Mouse (Mus musculus): ENCODE data around the gene Lrrc59. TPM values are rescaled to one million over a fixed set of nuclear protein-coding genes. Genes with fewer than 3 reads are reported as not detected.

Gene Lrrc59
- polyA plus RNA-seq, 1 experiment from 2014 or later = 254 TPM

DNA sequence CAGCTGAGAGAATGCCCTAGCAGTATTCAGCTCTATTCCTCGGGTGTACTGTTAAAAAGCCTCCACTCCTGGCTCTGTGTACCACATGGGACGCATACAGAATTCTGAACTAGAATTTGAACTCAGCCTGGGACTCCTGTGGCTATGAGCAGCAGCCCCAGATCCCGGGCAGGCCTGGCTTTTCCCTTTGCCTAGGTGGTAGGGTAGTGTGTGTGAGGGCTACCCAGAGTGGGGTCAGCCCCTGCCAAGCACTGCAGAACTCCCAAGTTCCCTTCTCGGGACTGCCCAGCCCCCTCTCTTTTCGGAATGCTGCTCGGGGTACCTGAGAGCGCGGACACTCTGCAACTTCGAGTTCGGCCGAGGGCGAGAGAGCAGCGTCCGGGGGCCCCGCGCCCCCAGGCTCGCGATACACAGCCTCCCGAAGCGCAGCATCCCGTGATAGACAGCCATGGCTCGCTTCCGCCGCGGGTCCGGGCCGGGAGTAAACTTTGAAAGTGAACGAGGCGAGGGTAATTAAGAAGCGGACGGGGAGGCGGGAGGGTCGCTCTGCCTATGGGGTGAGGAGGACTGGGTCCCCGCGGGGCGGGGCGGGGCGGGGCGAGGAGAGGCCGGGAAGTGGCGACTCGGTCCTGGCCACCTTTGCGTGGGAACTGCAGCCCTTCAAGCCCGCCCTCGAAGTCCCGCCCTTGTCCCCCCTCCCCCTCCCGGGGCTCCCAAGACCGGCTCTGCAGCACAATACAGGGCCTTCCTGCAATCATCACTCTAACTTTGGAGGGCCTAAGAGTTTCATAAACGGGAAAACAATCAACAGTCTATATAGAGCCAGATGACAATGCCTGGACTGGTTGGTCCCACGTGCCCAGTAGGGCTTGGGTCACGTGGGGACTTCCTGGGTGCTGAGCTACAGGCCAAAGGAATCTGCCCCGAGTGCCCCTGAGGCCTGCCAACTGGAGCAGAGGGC is 28.0 kb upstream of the Lrrc59 start, which contains the start of gene Acsf2:
Gene Acsf2, minus strand, starts transcription at position 551 of the 961 bp plus-strand sequence.
- peak within 1 kb of the TSS; percentile 75 for H3K9ac ChIP-seq (ENCODE audit: low read depth, low read length)
- ATAC-seq = peak; percentile 84
- peak within 1 kb of the TSS; percentile 79 for H3K4me2 ChIP-seq (ENCODE audit: low read depth, low read length)
- peak within 1 kb of the TSS; percentile 57 for H3K4me3 ChIP-seq (ENCODE audit: low read length)
- no peaks in the 10 kb centered on the region for H3K9me3 ChIP-seq (ENCODE audit: control insufficient read depth, low read length)
- no peaks in the 10 kb centered on the region for H3K36me3 ChIP-seq (ENCODE audit: control insufficient read depth, insufficient read depth, low read length)
- H3K27me3 ChIP-seq (replicated peaks; ENCODE audit: control insufficient read depth, insufficient read depth, low read length) = no peaks in the 10 kb centered on the region
- peak within 1 kb of the TSS; percentile 50 for H3K27ac ChIP-seq (ENCODE audit: low read length)
- WGBS = under 1% methylated on average over 52 of the region's 52 CpGs
- peaks cover 10% of the 10 kb centered on the region for H3K4me1 ChIP-seq (ENCODE audit: control insufficient read depth, insufficient read depth, low read length)

DNA sequence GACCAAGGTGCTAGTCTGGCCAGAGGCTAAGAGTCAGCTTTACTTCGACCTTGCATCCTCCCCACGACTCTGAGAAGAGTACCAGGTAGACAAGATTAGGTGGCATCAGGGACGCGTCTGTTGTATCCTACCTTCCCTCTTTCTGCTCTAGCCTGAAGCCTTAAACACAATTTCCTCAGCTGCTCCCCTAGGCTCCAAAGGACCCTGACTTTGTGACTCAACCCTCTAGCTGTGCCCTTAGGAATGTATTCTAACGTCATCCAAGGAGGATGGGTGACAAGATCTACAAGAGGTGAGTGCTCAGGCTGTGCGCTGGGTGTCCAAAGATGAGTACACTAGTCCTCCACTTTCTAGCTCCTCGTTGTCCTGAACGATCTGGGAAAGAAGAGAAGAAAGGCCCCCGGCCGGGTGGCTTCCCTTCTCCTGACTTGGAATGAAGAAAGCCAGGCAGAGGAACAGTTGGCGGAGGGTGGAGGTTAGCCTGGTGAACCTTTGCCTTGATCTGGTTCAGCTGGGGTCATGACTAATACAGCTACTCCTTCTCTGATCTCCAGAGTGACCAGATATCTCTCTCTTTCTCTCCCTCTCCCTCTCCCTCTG is 27.1 kb upstream of the Lrrc59 start:
- Histone ChIP-seq H3K9me3 (ENCODE audit: control insufficient read depth, low read length) (no peaks in the 10 kb centered on the region), H3K9ac (ENCODE audit: low read depth, low read length) (peak overlapping the region; percentile 75; the same call in 1 of the 2 replicates), H3K27me3 (replicated peaks; ENCODE audit: control insufficient read depth, insufficient read depth, low read length) (no peaks in the 10 kb centered on the region), H3K4me1 (ENCODE audit: control insufficient read depth, insufficient read depth, low read length) (peaks cover 7% of the 10 kb centered on the region), H3K4me3 (ENCODE audit: low read length) (peak overlapping the region; percentile 57), H3K36me3 (ENCODE audit: control insufficient read depth, insufficient read depth, low read length) (no peaks in the 10 kb centered on the region), H3K4me2 (ENCODE audit: low read depth, low read length) (peak overlapping the region; percentile 79), H3K27ac (ENCODE audit: low read length) (peak overlapping the region; percentile 50; the same call in 1 of the 2 replicates)
- 70% methylated on average over 11 of the region's 11 CpGs for WGBS
- no peak for ATAC-seq

DNA sequence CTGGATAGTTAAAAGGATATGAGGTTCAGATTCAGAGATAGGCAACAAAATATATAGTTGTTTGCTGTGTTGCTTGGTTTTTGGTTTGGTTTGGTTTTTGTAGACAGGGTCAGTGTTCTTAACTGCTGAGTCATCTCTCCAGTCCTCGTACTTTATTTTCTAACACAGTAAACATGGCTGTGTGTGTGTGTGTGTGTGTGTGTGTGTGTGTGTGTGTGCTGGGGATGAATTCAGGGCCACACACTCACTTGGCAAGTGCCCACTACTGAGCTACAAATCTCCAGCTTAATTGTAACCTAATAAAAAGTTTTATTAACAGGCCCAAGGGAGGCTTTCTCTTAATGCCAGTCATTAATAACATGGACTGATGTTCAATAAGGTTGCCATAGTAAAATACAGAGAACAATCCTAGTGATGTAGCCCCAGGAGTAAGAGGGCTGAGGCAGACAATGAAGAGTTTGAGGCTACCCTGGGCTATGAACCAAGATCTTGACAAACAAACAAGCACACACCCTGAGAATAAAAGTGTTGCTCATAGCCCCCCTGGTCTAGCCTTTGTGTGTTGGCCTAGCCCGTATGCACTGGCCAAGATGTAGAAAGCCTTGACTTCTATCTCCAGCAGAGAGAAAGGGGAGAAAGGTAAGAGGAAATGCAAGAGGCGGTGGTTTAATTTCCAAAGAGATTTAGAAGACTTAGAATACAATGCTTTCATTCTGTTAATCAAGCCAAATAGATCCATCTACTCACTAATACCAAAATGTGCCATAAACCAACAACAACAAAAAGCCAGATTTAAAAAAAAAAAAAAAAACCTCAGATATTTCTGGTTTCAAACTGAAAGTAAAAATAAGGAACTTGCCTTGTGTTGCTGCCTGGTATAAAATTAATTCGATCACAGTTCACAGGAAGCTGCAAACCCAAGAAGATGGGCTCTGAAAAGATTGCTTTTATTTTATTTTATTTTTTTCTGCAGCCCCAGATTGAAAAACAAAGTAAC is 18.5 kb upstream of the Lrrc59 start:
- 67% methylated on average over 4 of the region's 4 CpGs for WGBS

DNA sequence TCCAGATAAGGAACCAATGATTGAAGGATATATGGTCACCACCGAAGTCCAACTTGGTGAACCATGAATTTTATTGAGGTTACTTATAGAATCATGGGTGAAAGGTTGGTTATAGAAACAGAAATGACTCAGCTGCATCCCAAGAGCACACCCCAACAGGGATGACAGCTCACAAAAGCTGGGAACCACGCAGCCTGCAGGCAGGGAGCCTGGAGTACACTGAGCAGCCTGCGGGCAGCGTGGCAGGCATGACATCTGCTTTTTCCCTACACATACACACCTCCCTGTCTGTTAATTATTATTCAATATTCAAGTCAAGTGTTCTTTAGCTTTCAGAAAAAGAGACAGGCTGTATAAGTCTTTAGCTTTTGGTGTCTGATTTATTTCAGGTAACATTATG is 15.0 kb upstream of the Lrrc59 start:
- Histone ChIP-seq H3K9me3 (ENCODE audit: control insufficient read depth, low read length) (no peaks in the 10 kb centered on the region), H3K27ac (ENCODE audit: low read length) (no peak overlapping the region), H3K4me2 (ENCODE audit: low read depth, low read length) (no peak overlapping the region), H3K4me3 (ENCODE audit: low read length) (no peak overlapping the region), H3K9ac (ENCODE audit: low read depth, low read length) (no peak overlapping the region), H3K27me3 (replicated peaks; ENCODE audit: control insufficient read depth, insufficient read depth, low read length) (no peaks in the 10 kb centered on the region), H3K4me1 (ENCODE audit: control insufficient read depth, insufficient read depth, low read length) (no peaks in the 10 kb centered on the region), H3K36me3 (ENCODE audit: control insufficient read depth, insufficient read depth, low read length) (no peaks in the 10 kb centered on the region)
- WGBS = 56% methylated on average over 4 of the region's 4 CpGs
- ATAC-seq = peak; percentile 84

More for the DNA sequence above, 18.5 kb upstream of the Lrrc59 start:
- Histone ChIP-seq H3K27ac (ENCODE audit: low read length) (no peak overlapping the region), H3K27me3 (replicated peaks; ENCODE audit: control insufficient read depth, insufficient read depth, low read length) (no peaks in the 10 kb centered on the region), H3K9ac (ENCODE audit: low read depth, low read length) (no peak overlapping the region), H3K4me1 (ENCODE audit: control insufficient read depth, insufficient read depth, low read length) (no peaks in the 10 kb centered on the region), H3K4me2 (ENCODE audit: low read depth, low read length) (no peak overlapping the region), H3K36me3 (ENCODE audit: control insufficient read depth, insufficient read depth, low read length) (no peaks in the 10 kb centered on the region), H3K9me3 (ENCODE audit: control insufficient read depth, low read length) (no peaks in the 10 kb centered on the region), H3K4me3 (ENCODE audit: low read length) (no peak overlapping the region)
- no peak for ATAC-seq

DNA sequence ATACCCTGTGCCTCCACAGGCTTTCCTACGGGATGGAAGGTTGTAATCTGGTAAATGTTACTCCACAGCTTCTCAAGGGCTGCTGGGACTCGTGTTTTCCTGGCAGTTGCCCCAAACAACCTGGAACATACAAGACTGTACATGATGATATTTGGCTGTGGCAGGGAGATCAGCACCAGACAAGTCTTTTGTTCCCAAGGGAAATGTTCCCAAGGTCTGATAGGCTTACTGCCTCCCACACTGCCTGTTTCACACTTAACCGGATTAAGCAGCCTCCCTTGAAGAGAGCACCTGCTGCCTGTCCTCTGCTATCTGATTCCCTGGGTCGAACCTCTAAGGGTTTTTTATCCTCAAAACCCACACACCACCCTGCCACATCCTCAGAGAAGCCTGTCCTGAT is 14.1 kb upstream of the Lrrc59 start:
- no peak for ATAC-seq
- Histone ChIP-seq H3K9me3 (ENCODE audit: control insufficient read depth, low read length) (no peaks in the 10 kb centered on the region), H3K4me1 (ENCODE audit: control insufficient read depth, insufficient read depth, low read length) (no peaks in the 10 kb centered on the region), H3K9ac (ENCODE audit: low read depth, low read length) (no peak overlapping the region), H3K4me3 (ENCODE audit: low read length) (no peak overlapping the region), H3K27ac (ENCODE audit: low read length) (no peak overlapping the region), H3K36me3 (ENCODE audit: control insufficient read depth, insufficient read depth, low read length) (no peaks in the 10 kb centered on the region), H3K4me2 (ENCODE audit: low read depth, low read length) (no peak overlapping the region), H3K27me3 (replicated peaks; ENCODE audit: control insufficient read depth, insufficient read depth, low read length) (no peaks in the 10 kb centered on the region)
- 35% methylated on average over 4 of the region's 4 CpGs for WGBS

DNA sequence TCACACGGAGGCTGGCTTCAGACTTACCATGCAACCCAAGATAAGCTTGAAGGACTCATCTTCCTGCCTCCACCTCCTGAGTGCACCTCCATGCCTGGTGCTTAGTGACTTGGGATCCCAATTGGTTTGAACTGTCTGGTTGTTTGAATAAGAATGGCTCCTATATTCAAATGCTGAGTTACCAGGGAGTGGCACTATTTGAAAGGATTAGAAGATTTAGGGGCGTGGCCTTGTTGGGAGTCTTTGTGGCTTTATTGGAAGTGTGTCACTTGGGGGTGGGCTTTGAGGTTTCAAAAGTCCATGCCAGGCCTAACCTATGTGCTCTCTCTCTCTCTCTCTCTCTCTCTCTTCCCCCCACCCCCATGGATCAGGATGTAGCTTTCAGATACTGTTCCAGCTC is 11.9 kb upstream of the Lrrc59 start:
- no peaks in the 10 kb centered on the region for H3K4me1 ChIP-seq (ENCODE audit: control insufficient read depth, insufficient read depth, low read length)
- WGBS = 86% methylated on average over 2 of the region's 2 CpGs

DNA sequence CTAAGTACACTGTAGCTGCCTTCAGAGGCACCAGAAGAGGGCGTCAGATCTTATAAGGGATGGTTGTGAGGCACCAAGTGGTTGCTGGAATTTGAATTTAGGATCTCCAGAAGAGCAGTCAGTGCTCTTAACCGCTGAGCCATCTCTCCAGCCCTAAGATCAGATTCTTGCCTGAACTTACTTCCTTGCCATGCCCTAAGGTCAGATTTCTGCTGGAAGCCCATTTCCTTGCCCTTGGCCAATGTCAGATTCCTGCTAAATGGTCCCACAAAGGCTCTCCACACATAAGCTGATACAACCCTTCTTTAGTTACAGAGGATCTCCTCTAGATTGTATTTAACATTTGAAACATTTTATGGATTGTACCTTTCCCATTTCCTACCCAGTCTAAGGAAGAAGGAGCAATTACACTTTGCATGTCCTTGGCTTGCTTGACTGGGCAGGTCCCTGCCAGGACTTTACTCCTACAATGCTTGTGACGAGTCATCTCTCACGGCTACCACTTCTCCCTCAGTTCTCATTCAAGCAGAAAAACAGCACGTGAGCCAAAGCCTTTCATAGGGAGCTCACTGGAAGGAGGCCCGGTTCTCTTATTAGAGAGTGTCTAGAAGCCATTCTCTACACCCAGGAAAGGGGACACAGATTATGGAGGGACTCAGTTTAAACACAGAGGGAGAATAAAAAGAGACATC is 8.7 kb upstream of the Lrrc59 start:
- Histone ChIP-seq H3K27me3 (replicated peaks; ENCODE audit: control insufficient read depth, insufficient read depth, low read length) (no peaks in the 10 kb centered on the region), H3K27ac (ENCODE audit: low read length) (no peak overlapping the region), H3K4me2 (ENCODE audit: low read depth, low read length) (no peak overlapping the region), H3K36me3 (ENCODE audit: control insufficient read depth, insufficient read depth, low read length) (no peaks in the 10 kb centered on the region), H3K4me1 (ENCODE audit: control insufficient read depth, insufficient read depth, low read length) (no peaks in the 10 kb centered on the region), H3K9ac (ENCODE audit: low read depth, low read length) (no peak overlapping the region), H3K4me3 (ENCODE audit: low read length) (no peak overlapping the region), H3K9me3 (ENCODE audit: control insufficient read depth, low read length) (no peaks in the 10 kb centered on the region)
- ATAC-seq = no peak
- 59% methylated on average over 6 of the region's 6 CpGs for WGBS

More for the DNA sequence above, 11.9 kb upstream of the Lrrc59 start:
- Histone ChIP-seq H3K4me3 (ENCODE audit: low read length) (no peak overlapping the region), H3K36me3 (ENCODE audit: control insufficient read depth, insufficient read depth, low read length) (no peaks in the 10 kb centered on the region), H3K27ac (ENCODE audit: low read length) (no peak overlapping the region), H3K9me3 (ENCODE audit: control insufficient read depth, low read length) (no peaks in the 10 kb centered on the region), H3K27me3 (replicated peaks; ENCODE audit: control insufficient read depth, insufficient read depth, low read length) (no peaks in the 10 kb centered on the region), H3K9ac (ENCODE audit: low read depth, low read length) (no peak overlapping the region), H3K4me2 (ENCODE audit: low read depth, low read length) (no peak overlapping the region)
- no peak for ATAC-seq

DNA sequence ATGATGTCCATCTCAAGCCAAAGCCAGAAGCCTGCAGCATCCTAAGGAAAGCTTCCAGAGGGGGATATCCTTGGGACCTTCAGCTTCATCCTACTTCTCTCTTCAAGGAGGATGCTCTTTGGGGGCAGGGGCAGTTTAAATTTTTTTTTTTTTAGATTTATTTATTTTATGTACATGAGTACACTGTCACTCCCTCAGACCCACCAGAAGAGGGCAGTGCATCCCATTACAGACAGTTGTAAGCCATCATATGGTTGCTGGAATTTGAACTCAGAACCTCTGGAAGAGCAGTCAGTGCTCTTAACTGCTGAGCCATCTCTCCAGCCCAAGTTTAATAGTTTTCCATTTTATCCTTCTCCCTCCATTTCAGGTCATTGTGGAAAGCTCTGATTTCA is 8.1 kb upstream of the Lrrc59 start:
- Histone ChIP-seq H3K4me1 (ENCODE audit: control insufficient read depth, insufficient read depth, low read length) (no peaks in the 10 kb centered on the region), H3K9me3 (ENCODE audit: control insufficient read depth, low read length) (no peaks in the 10 kb centered on the region), H3K4me2 (ENCODE audit: low read depth, low read length) (no peak overlapping the region), H3K4me3 (ENCODE audit: low read length) (no peak overlapping the region), H3K36me3 (ENCODE audit: control insufficient read depth, insufficient read depth, low read length) (no peaks in the 10 kb centered on the region), H3K27ac (ENCODE audit: low read length) (no peak overlapping the region), H3K27me3 (replicated peaks; ENCODE audit: control insufficient read depth, insufficient read depth, low read length) (no peaks in the 10 kb centered on the region), H3K9ac (ENCODE audit: low read depth, low read length) (no peak overlapping the region)
- no peak for ATAC-seq

Data from intestine, embryonic 16.5 days (tissue).